Mouse (Mus musculus): ENCODE data around the gene Txnl4b. TPM values are rescaled to one million over a fixed set of nuclear protein-coding genes. Genes with fewer than 3 reads are reported as not detected.

Gene Txnl4b
- total and polyA plus RNA-seq, 3 experiments = 13.4 to 17.8 (median 13.6) TPM

DNA sequence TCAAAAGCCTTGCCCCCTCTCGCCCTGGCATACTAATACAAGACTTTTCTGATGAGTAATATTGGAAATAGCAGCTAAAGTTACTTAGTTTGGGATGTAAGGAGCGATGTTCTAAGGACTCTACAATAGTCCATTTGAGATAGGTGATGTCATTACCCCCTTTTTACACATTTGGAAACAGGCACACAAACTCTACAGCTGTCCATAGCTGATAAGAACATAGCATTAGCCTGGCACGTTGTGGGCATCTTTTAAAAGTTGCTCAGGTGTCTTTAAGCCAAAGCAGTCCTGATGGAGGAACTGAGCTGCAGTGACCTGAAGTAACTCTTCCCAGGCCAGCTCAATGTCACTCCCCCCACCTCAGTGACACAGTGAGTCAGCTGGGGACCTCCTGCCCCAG lies 25.7 kb downstream of the Txnl4b start:
- Histone ChIP-seq H3K4me2 (ENCODE audit: insufficient read depth, low read depth, poor library complexity, severe bottlenecking) (no peak overlapping the region), H3K27me3 (replicated peaks) (no peaks in the 10 kb centered on the region), H3K79me2 (replicated peaks; ENCODE audit: control insufficient read depth, extremely low read depth, insufficient read depth, poor library complexity, severe bottlenecking) (no peaks in the 10 kb centered on the region), H3K36me3 (replicated peaks in 1 of 2; ENCODE audit: control insufficient read depth in 1 of 2, insufficient read depth in 1 of 2, low read length in 1 of 2) (peaks cover 30 to 52% of the 10 kb centered on the region in 2 experiments), H3K9ac (ENCODE audit: insufficient read depth, low read depth) (no peak overlapping the region), H3K27ac (ENCODE audit: insufficient read depth, low read depth) (no peak overlapping the region), H3K4me1 (ENCODE audit: control insufficient read depth in 1 of 2, insufficient read depth in 2 of 2) (no peaks in the 10 kb centered on the region), H3K4me3 (replicated peaks in 1 of 3; ENCODE audit: low read depth in 2 of 3, low read length in 2 of 3, poor library complexity in 1 of 3) (no peak overlapping the region), H3K9me3 (replicated peaks; ENCODE audit: low read length) (no peaks in the 10 kb centered on the region)
- no peak for DNase-seq (ENCODE audit: extremely low read depth)
- in situ Hi-C loops (cut with MboI; ENCODE audit: low pct_ligation_motif_present, low pct_unique_long_range_greater_than_20kb, low sequenced_read_pairs) = no loop called here
- TF ChIP-seq MAZ (IDR thresholded peaks at IDR 0.05; ENCODE audit: low read depth, low read length) = no peak
- TF ChIP-seq USF2 (conservative IDR thresholded peaks at IDR 0.05; ENCODE audit: low read depth, low read length) = no peak
- no peak for TF ChIP-seq NELFE (IDR thresholded peaks at IDR 0.05; ENCODE audit: low read depth, low read length)
- dilution Hi-C loops (cut with MboI; ENCODE audit: extremely low pct_ligation_motif_present, extremely low pct_unique_long_range_greater_than_20kb, low sequenced_read_pairs) = no loop called here

DNA sequence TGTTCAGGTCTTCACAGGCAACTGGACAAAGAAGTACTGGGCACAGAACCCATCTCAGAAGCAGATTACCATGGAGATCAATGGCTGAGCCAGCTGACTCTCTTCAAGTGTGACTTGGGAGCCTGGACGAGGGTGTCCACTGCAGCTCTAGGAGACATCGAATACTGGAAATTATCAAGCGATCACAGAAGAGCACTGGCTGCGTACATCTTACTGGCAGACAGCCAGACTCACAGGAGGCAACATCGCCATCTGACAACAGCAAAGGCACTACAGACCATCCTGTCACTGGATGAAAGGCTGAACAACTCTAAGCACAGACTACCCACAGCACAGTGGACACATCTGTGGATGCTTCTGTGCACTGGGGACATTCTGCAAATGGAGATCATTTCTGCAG lies 26.5 kb downstream of the Txnl4b start:
- Histone ChIP-seq H3K27me3 (replicated peaks) (no peaks in the 10 kb centered on the region), H3K9me3 (replicated peaks; ENCODE audit: low read length) (no peaks in the 10 kb centered on the region), H3K4me3 (replicated peaks in 1 of 3; ENCODE audit: low read depth in 2 of 3, low read length in 2 of 3, poor library complexity in 1 of 3) (no peak overlapping the region), H3K79me2 (replicated peaks; ENCODE audit: control insufficient read depth, extremely low read depth, insufficient read depth, poor library complexity, severe bottlenecking) (no peaks in the 10 kb centered on the region), H3K4me2 (ENCODE audit: insufficient read depth, low read depth, poor library complexity, severe bottlenecking) (no peak overlapping the region), H3K27ac (ENCODE audit: insufficient read depth, low read depth) (no peak overlapping the region), H3K9ac (ENCODE audit: insufficient read depth, low read depth) (no peak overlapping the region), H3K4me1 (ENCODE audit: control insufficient read depth in 1 of 2, insufficient read depth in 2 of 2) (no peaks in the 10 kb centered on the region), H3K36me3 (replicated peaks in 1 of 2; ENCODE audit: control insufficient read depth in 1 of 2, insufficient read depth in 1 of 2, low read length in 1 of 2) (peaks cover 33 to 60% of the 10 kb centered on the region in 2 experiments)
- TF ChIP-seq ETS1 (conservative IDR thresholded peaks at IDR 0.05; ENCODE audit: low read depth, low read length) (no peak), HCFC1 (IDR thresholded peaks at IDR 0.05; ENCODE audit: low read depth, low read length) (no peak), CTCF (conservative IDR thresholded peaks at IDR 0.05 in 1 of 2, IDR thresholded peaks at IDR 0.05 in 1 of 2; ENCODE audit: low read depth in 2 of 2, low read length in 2 of 2) (no peak), IRF4 (IDR thresholded peaks at IDR 0.05; ENCODE audit: low read depth, low read length) (no peak), RCOR1 (conservative IDR thresholded peaks at IDR 0.05; ENCODE audit: low read depth, low read length) (no peak), NRF1 (IDR thresholded peaks at IDR 0.05; ENCODE audit: low read depth, low read length) (no peak), KAT2A (IDR thresholded peaks at IDR 0.05; ENCODE audit: insufficient replicate concordance, low read length) (no peak), MXI1 (IDR thresholded peaks at IDR 0.05; ENCODE audit: low read depth, low read length) (no peak), MAZ (IDR thresholded peaks at IDR 0.05; ENCODE audit: low read depth, low read length) (no peak), ELF1 (IDR thresholded peaks at IDR 0.05; ENCODE audit: low read depth, low read length) (no peak), MYC (IDR thresholded peaks at IDR 0.05; ENCODE audit: low read depth, low read length) (no peak), MAFK (IDR thresholded peaks at IDR 0.05; ENCODE audit: insufficient replicate concordance, low read length) (no peak), NELFE (IDR thresholded peaks at IDR 0.05; ENCODE audit: low read depth, low read length) (no peak), RAD21 (IDR thresholded peaks at IDR 0.05; ENCODE audit: low read depth, low read length) (no peak), ZC3H11A (IDR thresholded peaks at IDR 0.05; ENCODE audit: low read depth, low read length) (no peak), SMC3 (IDR thresholded peaks at IDR 0.05; ENCODE audit: low read depth, low read length) (no peak), E2F4 (IDR thresholded peaks at IDR 0.05; ENCODE audit: insufficient replicate concordance, low read depth, low read length) (no peak)
- no peak for DNase-seq (ENCODE audit: extremely low read depth)
- in situ Hi-C loops (cut with MboI; ENCODE audit: low pct_ligation_motif_present, low pct_unique_long_range_greater_than_20kb, low sequenced_read_pairs) = no loop called here
- dilution Hi-C loops (cut with MboI; ENCODE audit: extremely low pct_ligation_motif_present, extremely low pct_unique_long_range_greater_than_20kb, low sequenced_read_pairs) = no loop called here

Data from CH12.LX (cell line).